Mouse (Mus musculus) brain, embryonic 18.5 days (tissue): ENCODE data around the gene Slco4c1.

ENCODE experiments used
- DNase-seq: peaks from one replicate; pipeline ENCODE4 v3.0.0-alpha.2; 2012; ENCODE audit warnings: low read depth, low spot score

The Slco4c1 gene

DNA sequence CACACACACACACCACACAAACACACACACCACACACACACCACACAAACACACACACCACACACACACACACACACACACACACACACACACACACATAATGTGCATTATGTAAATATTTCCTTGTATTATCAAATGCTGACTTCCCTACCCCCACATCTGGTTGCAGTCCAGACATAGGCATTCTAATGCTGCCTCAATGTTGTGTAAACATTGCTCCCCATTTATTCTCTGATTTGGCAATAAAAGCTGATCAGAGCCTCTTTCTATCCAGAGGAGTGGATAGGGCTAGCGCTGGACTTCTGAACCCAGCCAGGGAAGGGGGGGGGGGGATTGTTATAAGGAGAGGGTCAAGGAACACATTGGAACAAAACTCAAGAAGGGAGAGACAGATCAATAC, 101.7 kb downstream of the Slco4c1 start:
- no peak for DNase-seq

- DNase-seq = peak; percentile 36
Observed at GRCm38 (mm10) chr1:96768264-96768663, 103.7 kb downstream of the Slco4c1 start.

DNA sequence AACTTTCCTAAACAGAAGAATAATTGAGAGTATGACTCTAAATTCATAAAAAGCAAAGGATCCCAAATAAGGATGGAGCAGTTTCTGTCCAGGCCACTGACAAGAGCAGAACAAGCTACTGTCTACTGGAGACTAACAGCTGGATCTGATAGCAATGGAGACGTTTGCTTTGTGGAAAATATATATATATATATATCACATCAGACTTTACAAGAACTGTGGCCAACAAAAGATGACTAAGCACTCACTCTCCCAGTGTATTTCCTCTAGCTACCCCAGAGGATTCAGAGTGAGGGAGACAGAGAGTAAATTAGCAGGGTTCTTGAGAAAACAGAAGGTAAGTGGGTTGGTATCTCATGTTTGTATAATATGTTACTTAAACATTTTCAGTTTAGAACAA, 105.4 kb downstream of the Slco4c1 start:
- no peak for DNase-seq
